Mouse (Mus musculus): ENCODE data around the gene Veph1. TPM values are rescaled to one million over a fixed set of nuclear protein-coding genes. Genes with fewer than 3 reads are reported as not detected.

The Veph1 gene
- polyA plus RNA-seq, 1 experiment, result 7.7 TPM

GRCm38 (mm10) chr3:66024220-66024792 is 272.3 kb downstream of the Veph1 start:
- H3K36me3 ChIP-seq (ENCODE audit: control insufficient read depth, insufficient read depth, low read length), result no peaks in the 10 kb centered on the region
- no peak for DNase-seq
- TF ChIP-seq POLR2A (IDR thresholded peaks at IDR 0.05; ENCODE audit: low read depth, low read length) (no peak), CTCF (conservative IDR thresholded peaks at IDR 0.05; ENCODE audit: insufficient read depth, insufficient read length, low read depth, low read length) (no peak)
- H3K27ac ChIP-seq (ENCODE audit: insufficient read depth, low read depth, low read length), result no peak overlapping the region
- WGBS, result 35% methylated on average over 5 of the region's 5 CpGs
- H3K4me1 ChIP-seq (ENCODE audit: control insufficient read depth, insufficient read depth, low read length), result no peaks in the 10 kb centered on the region
- no peak overlapping the region for H3K4me3 ChIP-seq (ENCODE audit: insufficient read depth, low read depth, low read length)
- H3K27me3 ChIP-seq (replicated peaks; ENCODE audit: control insufficient read depth, insufficient read depth, low read length), result no peaks in the 10 kb centered on the region

GRCm38 (mm10) chr3:66019171-66019570 is 277.5 kb downstream of the Veph1 start:
- 96% methylated on average over 5 of the region's 5 CpGs for WGBS
- H3K4me1 ChIP-seq (ENCODE audit: control insufficient read depth, insufficient read depth, low read length), result no peaks in the 10 kb centered on the region
- H3K4me3 ChIP-seq (ENCODE audit: insufficient read depth, low read depth, low read length), result no peak overlapping the region
- no peak overlapping the region for H3K27ac ChIP-seq (ENCODE audit: insufficient read depth, low read depth, low read length)
- H3K36me3 ChIP-seq (ENCODE audit: control insufficient read depth, insufficient read depth, low read length), result no peaks in the 10 kb centered on the region
- no peaks in the 10 kb centered on the region for H3K27me3 ChIP-seq (replicated peaks; ENCODE audit: control insufficient read depth, insufficient read depth, low read length)
- DNase-seq, result no peak
- TF ChIP-seq POLR2A (IDR thresholded peaks at IDR 0.05; ENCODE audit: low read depth, low read length), result no peak

GRCm38 (mm10) chr3:66007632-66008401 is 288.8 kb downstream of the Veph1 start:
- no peak overlapping the region for H3K27ac ChIP-seq (ENCODE audit: insufficient read depth, low read depth, low read length)
- TF ChIP-seq CTCF (conservative IDR thresholded peaks at IDR 0.05; ENCODE audit: insufficient read depth, insufficient read length, low read depth, low read length) (no peak), POLR2A (IDR thresholded peaks at IDR 0.05; ENCODE audit: low read depth, low read length) (no peak)
- no peaks in the 10 kb centered on the region for H3K27me3 ChIP-seq (replicated peaks; ENCODE audit: control insufficient read depth, insufficient read depth, low read length)
- H3K4me3 ChIP-seq (ENCODE audit: insufficient read depth, low read depth, low read length), result no peak overlapping the region
- DNase-seq, result no peak
- WGBS, result 74% methylated on average over 3 of the region's 3 CpGs
- no peaks in the 10 kb centered on the region for H3K36me3 ChIP-seq (ENCODE audit: control insufficient read depth, insufficient read depth, low read length)
- H3K4me1 ChIP-seq (ENCODE audit: control insufficient read depth, insufficient read depth, low read length), result no peaks in the 10 kb centered on the region

- TF ChIP-seq POLR2A (IDR thresholded peaks at IDR 0.05; ENCODE audit: low read depth, low read length) (no peak), CTCF (conservative IDR thresholded peaks at IDR 0.05; ENCODE audit: insufficient read depth, insufficient read length, low read depth, low read length) (no peak)
- H3K27me3 ChIP-seq (replicated peaks; ENCODE audit: control insufficient read depth, insufficient read depth, low read length), result no peaks in the 10 kb centered on the region
- H3K4me3 ChIP-seq (ENCODE audit: insufficient read depth, low read depth, low read length), result no peak overlapping the region
- no peak for DNase-seq
- no peaks in the 10 kb centered on the region for H3K36me3 ChIP-seq (ENCODE audit: control insufficient read depth, insufficient read depth, low read length)
- no peaks in the 10 kb centered on the region for H3K4me1 ChIP-seq (ENCODE audit: control insufficient read depth, insufficient read depth, low read length)
- 84% methylated on average over 4 of the region's 4 CpGs for WGBS
- H3K27ac ChIP-seq (ENCODE audit: insufficient read depth, low read depth, low read length), result no peak overlapping the region
These were observed 291.6 kb downstream of the Veph1 start for GRCm38 (mm10) chr3:66004989-66005388.

GRCm38 (mm10) chr3:66004220-66004951 is 292.3 kb downstream of the Veph1 start:
- TF ChIP-seq CTCF (conservative IDR thresholded peaks at IDR 0.05; ENCODE audit: insufficient read depth, insufficient read length, low read depth, low read length) (no peak), POLR2A (IDR thresholded peaks at IDR 0.05; ENCODE audit: low read depth, low read length) (no peak)
- Histone ChIP-seq H3K4me3 (ENCODE audit: insufficient read depth, low read depth, low read length) (no peak overlapping the region), H3K4me1 (ENCODE audit: control insufficient read depth, insufficient read depth, low read length) (no peaks in the 10 kb centered on the region), H3K27me3 (replicated peaks; ENCODE audit: control insufficient read depth, insufficient read depth, low read length) (no peaks in the 10 kb centered on the region), H3K36me3 (ENCODE audit: control insufficient read depth, insufficient read depth, low read length) (no peaks in the 10 kb centered on the region), H3K27ac (ENCODE audit: insufficient read depth, low read depth, low read length) (no peak overlapping the region)
- 61% methylated on average over 7 of the region's 7 CpGs for WGBS
- no peak for DNase-seq

Other genes with a start within 250 kb of the Veph1 start
- gene Ptx3, start 76.9 kb downstream of the Veph1 start, polyA plus RNA-seq (2012; rRNA removed), result 0.41 and 0.62 TPM in 2 replicates